Mouse (Mus musculus) kidney, embryonic 16.5 days (tissue): ENCODE measurements at regions not wholly inside any gene's neighbourhood (a gene's known extent, or its start where the extent isn't known, plus 50 kb on each side); places are given as distances from the start of the nearest gene placed in this dataset.

Experiments used
- ATAC-seq: fragments of 200-750 bp; cut with Nextera tagmentation; 2 replicates; pipeline ENCODE4 v1.8.0; 2017; ENCODE audit warnings: moderate TSS enrichment; ENCODE audit not compliant: low FRiP score, low TSS enrichment
- H3K27ac ChIP-seq: fragments of 300-500 bp; sonication (generic); 2 replicates; pipeline ENCODE4 v1.5.1; 2014; ENCODE audit warnings: low read length
- H3K27me3 ChIP-seq: fragments of 300-500 bp; sonication (generic); 2 replicates; pipeline ENCODE4 v1.6.1; 2014; ENCODE audit warnings: low read length, control low read depth, mixed read lengths; ENCODE audit not compliant: insufficient read depth
- H3K36me3 ChIP-seq: fragments of 300-500 bp; sonication (generic); 2 replicates; pipeline ENCODE4 v1.6.1; 2014; ENCODE audit warnings: low read length, control low read depth, mixed read lengths; ENCODE audit not compliant: insufficient read depth
- H3K4me1 ChIP-seq: fragments of 300-500 bp; sonication (generic); 2 replicates; pipeline ENCODE4 v1.6.1; 2014; ENCODE audit warnings: low read length, control low read depth, mixed read lengths; ENCODE audit not compliant: insufficient read depth
- H3K4me2 ChIP-seq: fragments of 300-500 bp; sonication (generic); replicated peaks from 2 replicates; pipeline ENCODE4 v1.6.1; 2014; ENCODE audit warnings: low read depth, low read length
- H3K4me3 ChIP-seq: fragments of 300-500 bp; sonication (generic); 2 replicates; pipeline ENCODE4 v1.5.1; 2014; ENCODE audit warnings: mild to moderate bottlenecking, low read length
- H3K9ac ChIP-seq: fragments of 300-500 bp; sonication (generic); replicated peaks from 2 replicates; pipeline ENCODE4 v1.6.1; 2014; ENCODE audit warnings: low read length
- H3K9me3 ChIP-seq: fragments of 300-500 bp; sonication (generic); 2 replicates; pipeline ENCODE4 v1.6.1; 2016; ENCODE audit warnings: low read length, control low read depth
- WGBS: fragments of 180-500 bp; shearing (Covaris S2); extraction: QIAGEN DNeasy Blood & Tissue Kit; methylation state at CpG from one replicate; pipeline ENCODE4 v1.1.7; 2014; 5-methylcytosine and 5-hydroxymethylcytosine counted together

GRCm38 (mm10) chr2:160048286-160048685 is 285.7 kb downstream of the Gm826 start:
- H3K4me2 ChIP-seq, result no peak overlapping the region
- H3K27ac ChIP-seq, result no peak overlapping the region
- WGBS, result 88% methylated on average over 9 of the region's 9 CpGs
- no peaks in the 10 kb centered on the region for H3K9me3 ChIP-seq
- no peak for ATAC-seq
- no peak overlapping the region for H3K9ac ChIP-seq
- no peaks in the 10 kb centered on the region for H3K36me3 ChIP-seq
- no peak overlapping the region for H3K4me3 ChIP-seq
- peaks cover 5% of the 10 kb centered on the region; the same call in 1 of the 2 replicates for H3K4me1 ChIP-seq
- no peaks in the 10 kb centered on the region for H3K27me3 ChIP-seq

GRCm38 (mm10) chr2:160046881-160047543 is 286.9 kb downstream of the Gm826 start:
- Histone ChIP-seq H3K27ac (no peak overlapping the region), H3K9ac (0 out of 2 replicates have a peak overlapping the region, but pooled peaks have one; percentile 0), H3K9me3 (no peaks in the 10 kb centered on the region), H3K36me3 (no peaks in the 10 kb centered on the region), H3K27me3 (no peaks in the 10 kb centered on the region), H3K4me3 (no peak overlapping the region), H3K4me1 (peaks cover 5% of the 10 kb centered on the region; the same call in 1 of the 2 replicates), H3K4me2 (no peak overlapping the region)
- ATAC-seq, result no peak
- WGBS, result 25% methylated on average over 7 of the region's 7 CpGs

GRCm38 (mm10) chr2:160044591-160044990 is 289.4 kb downstream of the Gm826 start:
- H3K9ac ChIP-seq, result no peak overlapping the region
- 74% methylated on average over 4 of the region's 4 CpGs for WGBS

GRCm38 (mm10) chr2:160044184-160044583 is 289.8 kb downstream of the Gm826 start:
- Histone ChIP-seq H3K9ac (no peak overlapping the region), H3K27me3 (no peaks in the 10 kb centered on the region), H3K9me3 (no peaks in the 10 kb centered on the region), H3K36me3 (no peaks in the 10 kb centered on the region), H3K4me3 (no peak overlapping the region), H3K27ac (no peak overlapping the region), H3K4me2 (no peak overlapping the region), H3K4me1 (peaks cover 5% of the 10 kb centered on the region; the same call in 1 of the 2 replicates)
- 70% methylated on average over 2 of the region's 2 CpGs for WGBS
- no peak for ATAC-seq

More at GRCm38 (mm10) chr2:160044591-160044990, 289.4 kb downstream of the Gm826 start:
- Histone ChIP-seq H3K4me3 (no peak overlapping the region), H3K9me3 (no peaks in the 10 kb centered on the region), H3K27me3 (no peaks in the 10 kb centered on the region), H3K4me1 (peaks cover 5% of the 10 kb centered on the region; the same call in 1 of the 2 replicates), H3K27ac (no peak overlapping the region), H3K4me2 (no peak overlapping the region), H3K36me3 (no peaks in the 10 kb centered on the region)
- no peak for ATAC-seq

GRCm38 (mm10) chr2:160029432-160029831 is 304.5 kb downstream of the Gm826 start:
- Histone ChIP-seq H3K27ac (no peak overlapping the region), H3K9me3 (no peaks in the 10 kb centered on the region), H3K9ac (no peak overlapping the region), H3K4me2 (no peak overlapping the region), H3K27me3 (no peaks in the 10 kb centered on the region), H3K4me3 (no peak overlapping the region), H3K4me1 (no peaks in the 10 kb centered on the region), H3K36me3 (no peaks in the 10 kb centered on the region)
- 76% methylated on average over 1 of the region's 1 CpGs for WGBS
- ATAC-seq, result no peak

- H3K27ac ChIP-seq, result no peak overlapping the region
- no peak overlapping the region for H3K4me2 ChIP-seq
- H3K9me3 ChIP-seq, result no peaks in the 10 kb centered on the region
- H3K36me3 ChIP-seq, result no peaks in the 10 kb centered on the region
- no peaks in the 10 kb centered on the region for H3K27me3 ChIP-seq
- H3K4me1 ChIP-seq, result no peaks in the 10 kb centered on the region
- no peak for ATAC-seq
- no peak overlapping the region for H3K9ac ChIP-seq
- WGBS, result 84% methylated on average over 2 of the region's 2 CpGs
- no peak overlapping the region for H3K4me3 ChIP-seq
Measured at GRCm38 (mm10) chr2:160028459-160028858, 305.5 kb downstream of the Gm826 start.

- no peak overlapping the region for H3K4me3 ChIP-seq
- H3K4me1 ChIP-seq, result no peaks in the 10 kb centered on the region
- WGBS, result 57% methylated on average over 3 of the region's 3 CpGs
- no peak for ATAC-seq
- no peak overlapping the region for H3K4me2 ChIP-seq
- no peaks in the 10 kb centered on the region for H3K27me3 ChIP-seq
- H3K36me3 ChIP-seq, result no peaks in the 10 kb centered on the region
- no peaks in the 10 kb centered on the region for H3K9me3 ChIP-seq
- no peak overlapping the region for H3K27ac ChIP-seq
- no peak overlapping the region for H3K9ac ChIP-seq
Measured at GRCm38 (mm10) chr2:160025911-160026310, 308.1 kb downstream of the Gm826 start.

GRCm38 (mm10) chr2:160021541-160021940 is 312.4 kb downstream of the Gm826 start:
- H3K4me1 ChIP-seq, result peaks cover 14% of the 10 kb centered on the region
- 67% methylated on average over 4 of the region's 4 CpGs for WGBS
- H3K27me3 ChIP-seq, result no peaks in the 10 kb centered on the region
- ATAC-seq, result no peak
- no peak overlapping the region for H3K4me2 ChIP-seq
- H3K36me3 ChIP-seq, result no peaks in the 10 kb centered on the region
- H3K9me3 ChIP-seq, result no peaks in the 10 kb centered on the region
- H3K27ac ChIP-seq, result no peak overlapping the region
- no peak overlapping the region for H3K9ac ChIP-seq
- no peak overlapping the region for H3K4me3 ChIP-seq

- Histone ChIP-seq H3K9ac (no peak overlapping the region), H3K4me2 (no peak overlapping the region), H3K27me3 (no peaks in the 10 kb centered on the region), H3K4me1 (peaks cover 16% of the 10 kb centered on the region), H3K9me3 (no peaks in the 10 kb centered on the region), H3K4me3 (no peak overlapping the region), H3K27ac (no peak overlapping the region), H3K36me3 (no peaks in the 10 kb centered on the region)
- 86% methylated on average over 2 of the region's 2 CpGs for WGBS
- no peak for ATAC-seq
Measured at GRCm38 (mm10) chr2:160020876-160021275, 313.1 kb downstream of the Gm826 start.

- Histone ChIP-seq H3K9ac (no peak overlapping the region), H3K36me3 (no peaks in the 10 kb centered on the region), H3K27ac (no peak overlapping the region), H3K4me2 (no peak overlapping the region), H3K27me3 (no peaks in the 10 kb centered on the region), H3K9me3 (no peaks in the 10 kb centered on the region), H3K4me3 (no peak overlapping the region), H3K4me1 (peaks cover 16% of the 10 kb centered on the region)
- ATAC-seq, result peak; percentile 84; the same call in 1 of the 2 replicates
- WGBS, result 27% methylated on average over 5 of the region's 5 CpGs
Measured at GRCm38 (mm10) chr2:160017020-160017812, 316.7 kb downstream of the Gm826 start.
